Mouse (Mus musculus): ENCODE data around the gene Mthfs. TPM values are rescaled to one million over a fixed set of nuclear protein-coding genes. Genes with fewer than 3 reads are reported as not detected.
A peak's percentile ranks its signal among the peaks of the same experiment; 100 is the strongest.
"Not testable (repeated sequence)": the region's sequence is repeated elsewhere in the genome, so short reads cannot be mapped to it uniquely, and the experiment has no call there.

The Mthfs gene
- total and polyA plus RNA-seq, 2 experiments from 2014 or later, result 12.3 to 19.7 TPM

- no peak for TF ChIP-seq EP300 (IDR thresholded peaks at IDR 0.05; ENCODE audit: low read depth)
- TF ChIP-seq CTCF (IDR thresholded peaks at IDR 0.05; ENCODE audit: low read depth), result peak; percentile 37
- ATAC-seq (ENCODE audit: insufficient read depth, low read depth), result no peak
- Histone ChIP-seq H3K27ac (ENCODE audit: low read depth) (no peak overlapping the region), H3K9me3 (replicated peaks; ENCODE audit: control insufficient read depth, low read length) (no peaks in the 10 kb centered on the region), H3K4me3 (ENCODE audit: low read depth, low read length) (no peak overlapping the region), H3K4me1 (ENCODE audit: control insufficient read depth, insufficient read depth) (no peaks in the 10 kb centered on the region), H3K36me3 (replicated peaks; ENCODE audit: control insufficient read depth, insufficient read depth, low read length) (no peaks in the 10 kb centered on the region), H3K4me2 (ENCODE audit: low read depth, low read length) (no peak overlapping the region), H3K27me3 (ENCODE audit: control insufficient read depth, insufficient read depth, low read length) (no peaks in the 10 kb centered on the region), H3K9ac (replicated peaks; ENCODE audit: low read depth, low read length) (no peak overlapping the region)
- WGBS, result 40% methylated on average over 4 of the region's 4 CpGs
- peak; percentile 7 for DNase-seq (ENCODE audit: low spot score)
Measured at GRCm38 (mm10) chr9:89226071-89226470, 15.6 kb downstream of the Mthfs start.

- no peaks in the 10 kb centered on the region for H3K27me3 ChIP-seq (ENCODE audit: control insufficient read depth, insufficient read depth, low read length)
- TF ChIP-seq EP300 (IDR thresholded peaks at IDR 0.05; ENCODE audit: low read depth), result no peak
- TF ChIP-seq CTCF (IDR thresholded peaks at IDR 0.05; ENCODE audit: low read depth), result no peak
Measured at GRCm38 (mm10) chr9:89228122-89228521, 17.6 kb downstream of the Mthfs start.

GRCm38 (mm10) chr9:89230897-89231497 is 20.5 kb downstream of the Mthfs start:
- not testable (repeated sequence) for H3K27ac ChIP-seq (ENCODE audit: low read depth); H3K4me3 ChIP-seq (ENCODE audit: low read depth, low read length); H3K4me2 ChIP-seq (ENCODE audit: low read depth, low read length); H3K27me3 ChIP-seq (ENCODE audit: control insufficient read depth, insufficient read depth, low read length); ATAC-seq (ENCODE audit: insufficient read depth, low read depth); H3K4me1 ChIP-seq (ENCODE audit: control insufficient read depth, insufficient read depth); H3K36me3 ChIP-seq (replicated peaks; ENCODE audit: control insufficient read depth, insufficient read depth, low read length); H3K9me3 ChIP-seq (replicated peaks; ENCODE audit: control insufficient read depth, low read length); H3K9ac ChIP-seq (replicated peaks; ENCODE audit: low read depth, low read length); DNase-seq (ENCODE audit: low spot score)
- peak; percentile 33 for TF ChIP-seq CTCF (IDR thresholded peaks at IDR 0.05; ENCODE audit: low read depth)
- 53% methylated on average over 1 of the region's 2 CpGs for WGBS

More at GRCm38 (mm10) chr9:89228122-89228521, 17.6 kb downstream of the Mthfs start:
- 79% methylated on average over 7 of the region's 7 CpGs for WGBS
- Histone ChIP-seq H3K9ac (replicated peaks; ENCODE audit: low read depth, low read length) (no peak overlapping the region), H3K4me1 (ENCODE audit: control insufficient read depth, insufficient read depth) (no peaks in the 10 kb centered on the region), H3K27ac (ENCODE audit: low read depth) (no peak overlapping the region), H3K4me3 (ENCODE audit: low read depth, low read length) (no peak overlapping the region), H3K36me3 (replicated peaks; ENCODE audit: control insufficient read depth, insufficient read depth, low read length) (no peaks in the 10 kb centered on the region), H3K9me3 (replicated peaks; ENCODE audit: control insufficient read depth, low read length) (no peaks in the 10 kb centered on the region), H3K4me2 (ENCODE audit: low read depth, low read length) (no peak overlapping the region)
- DNase-seq (ENCODE audit: low spot score) (no peak), ATAC-seq (ENCODE audit: insufficient read depth, low read depth) (no peak)

DNA sequence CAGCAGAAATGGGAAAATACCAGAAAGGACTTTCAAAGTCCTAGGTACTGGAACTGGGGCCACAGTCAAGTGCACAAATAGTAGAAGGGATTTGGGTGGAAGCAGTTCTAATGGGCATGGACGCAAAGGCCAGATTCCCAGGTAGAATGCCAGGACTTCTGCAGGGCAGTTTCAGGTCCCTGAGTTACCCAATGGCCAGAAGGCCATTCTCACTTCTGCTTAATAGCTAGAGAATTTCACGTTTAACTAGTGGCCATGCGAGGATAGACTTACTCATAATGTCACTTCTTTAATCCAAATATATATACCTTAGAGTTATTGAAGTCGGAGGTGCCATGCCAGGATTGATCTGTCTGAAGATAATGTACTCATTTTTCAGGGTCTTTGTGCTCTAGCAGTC is 26.7 kb downstream of the Mthfs start:
- 83% methylated on average over 4 of the region's 4 CpGs for WGBS

DNA sequence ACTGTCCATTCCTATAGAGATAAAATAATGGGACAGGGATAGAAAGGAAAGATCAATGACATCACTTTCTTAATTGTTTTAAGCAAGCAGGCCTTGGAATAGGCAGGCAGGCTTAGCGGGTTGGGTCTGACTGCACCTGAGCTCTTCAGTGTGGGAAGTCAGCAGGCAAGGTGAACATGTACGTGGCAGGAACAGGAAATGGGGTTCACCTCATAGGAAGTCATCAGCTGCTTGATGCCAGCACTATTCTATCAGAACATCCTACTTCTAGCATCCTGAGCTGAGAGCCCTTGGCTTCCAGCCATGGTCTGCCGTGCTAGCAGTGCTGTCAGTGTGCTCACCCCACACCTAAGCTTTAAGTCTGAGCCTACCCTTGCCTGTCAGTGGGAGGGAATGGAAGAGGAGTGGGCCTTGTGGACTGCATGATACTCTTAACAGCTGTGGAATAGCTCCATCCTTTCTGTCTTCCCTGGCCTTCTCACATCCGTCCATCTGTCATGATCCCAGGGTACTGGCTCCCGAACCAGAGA is 28.6 kb downstream of the Mthfs start:
- not testable (repeated sequence) for H3K27ac ChIP-seq (ENCODE audit: low read depth); H3K4me1 ChIP-seq (ENCODE audit: control insufficient read depth, insufficient read depth); H3K36me3 ChIP-seq (replicated peaks; ENCODE audit: control insufficient read depth, insufficient read depth, low read length); H3K9ac ChIP-seq (replicated peaks; ENCODE audit: low read depth, low read length); H3K27me3 ChIP-seq (ENCODE audit: control insufficient read depth, insufficient read depth, low read length); H3K4me2 ChIP-seq (ENCODE audit: low read depth, low read length); H3K9me3 ChIP-seq (replicated peaks; ENCODE audit: control insufficient read depth, low read length); DNase-seq (ENCODE audit: low spot score); H3K4me3 ChIP-seq (ENCODE audit: low read depth, low read length); ATAC-seq (ENCODE audit: insufficient read depth, low read depth)
- WGBS, result 77% methylated on average over 4 of the region's 5 CpGs

More for the DNA sequence above, 26.7 kb downstream of the Mthfs start:
- H3K27me3 ChIP-seq (ENCODE audit: control insufficient read depth, insufficient read depth, low read length); H3K4me3 ChIP-seq (ENCODE audit: low read depth, low read length); H3K9me3 ChIP-seq (replicated peaks; ENCODE audit: control insufficient read depth, low read length); H3K27ac ChIP-seq (ENCODE audit: low read depth); H3K4me2 ChIP-seq (ENCODE audit: low read depth, low read length); ATAC-seq (ENCODE audit: insufficient read depth, low read depth); H3K4me1 ChIP-seq (ENCODE audit: control insufficient read depth, insufficient read depth); H3K9ac ChIP-seq (replicated peaks; ENCODE audit: low read depth, low read length); DNase-seq (ENCODE audit: low spot score); H3K36me3 ChIP-seq (replicated peaks; ENCODE audit: control insufficient read depth, insufficient read depth, low read length): not testable (repeated sequence)

DNA sequence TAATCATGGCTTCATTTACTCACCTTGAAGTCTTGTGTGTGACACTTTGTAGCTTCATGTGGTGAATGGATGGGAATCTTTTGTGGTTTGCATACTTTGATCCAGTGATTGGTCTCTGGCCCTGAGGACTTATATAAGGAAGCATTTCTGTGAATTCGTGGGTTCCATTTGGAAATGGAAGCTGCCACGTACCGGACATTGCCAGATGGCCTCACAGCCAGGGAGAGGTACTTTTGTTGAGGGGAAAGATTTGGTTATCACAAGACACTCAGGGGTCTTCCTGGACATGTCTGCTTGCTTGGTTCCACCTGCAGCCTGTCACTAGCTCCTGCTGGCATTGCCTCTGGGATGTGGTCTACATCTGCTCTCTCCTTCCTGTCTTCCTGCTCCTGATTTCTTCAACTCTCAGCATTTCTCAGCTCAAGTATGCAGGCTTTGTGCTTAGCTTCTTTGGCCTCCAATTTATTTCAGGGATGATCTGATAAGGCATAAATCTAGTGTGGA is 30.1 kb downstream of the Mthfs start:
- H3K4me3 ChIP-seq (ENCODE audit: low read depth, low read length); H3K27me3 ChIP-seq (ENCODE audit: control insufficient read depth, insufficient read depth, low read length); H3K36me3 ChIP-seq (replicated peaks; ENCODE audit: control insufficient read depth, insufficient read depth, low read length); H3K27ac ChIP-seq (ENCODE audit: low read depth); ATAC-seq (ENCODE audit: insufficient read depth, low read depth); DNase-seq (ENCODE audit: low spot score); H3K9me3 ChIP-seq (replicated peaks; ENCODE audit: control insufficient read depth, low read length); H3K4me2 ChIP-seq (ENCODE audit: low read depth, low read length); H3K9ac ChIP-seq (replicated peaks; ENCODE audit: low read depth, low read length); H3K4me1 ChIP-seq (ENCODE audit: control insufficient read depth, insufficient read depth): not testable (repeated sequence)
- WGBS, result 76% methylated on average over 3 of the region's 3 CpGs
